Mouse (Mus musculus) inflammation-experienced regulatory T-cells, adult 6 months (primary cell): Measurements from ENCODE around the gene Olfr1281. TPM values are rescaled to one million over a fixed set of nuclear protein-coding genes. Genes with fewer than 3 reads are reported as not detected.
"Not testable (repeated sequence)": the region's sequence is repeated elsewhere in the genome, so short reads cannot be mapped to it uniquely, and the experiment has no call there.

Experiments
- ATAC-seq: one replicate; pipeline ENCODE4 v1.8.0; 2017
- polyA plus RNA-seq, 3 experiments: library from polyadenylated mRNA; unstranded; fragments of 100-300 nt; shearing (Covaris generic); gene quantifications; one replicate each; pipeline ENCODE4 v1.2.1; 2017

Olfr1281 gene
- polyA plus RNA-seq: not detected

GRCm38 (mm10) chr2:111326220-111326619, at the start of gene Olfr1281:
Gene Olfr1281 (plus strand): TSS chr2:111326520.
- ATAC-seq: no peak

GRCm38 (mm10) chr2:111289836-111290235, 36.5 kb upstream of the Olfr1281 start, which contains the start of gene Olfr1278:
Gene Olfr1278 (plus strand): TSS chr2:111290136.
- no peak for ATAC-seq

GRCm38 (mm10) chr2:111298541-111298940, 27.8 kb upstream of the Olfr1281 start:
- no peak for ATAC-seq

GRCm38 (mm10) chr2:111300374-111300773, 25.9 kb upstream of the Olfr1281 start, which contains the start of gene Olfr1279:
Gene Olfr1279 (plus strand): TSS chr2:111300635.
- ATAC-seq: no peak

GRCm38 (mm10) chr2:111313717-111314116, 12.6 kb upstream of the Olfr1281 start, which contains the start of gene Olfr1280:
Gene Olfr1280 (plus strand): TSS chr2:111314017.
- no peak for ATAC-seq

GRCm38 (mm10) chr2:111333721-111334120, 7.4 kb downstream of the Olfr1281 start:
- not testable (repeated sequence) for ATAC-seq

GRCm38 (mm10) chr2:111335976-111336375, 9.7 kb downstream of the Olfr1281 start, which contains the start of gene Olfr1282:
Gene Olfr1282 (minus strand): TSS chr2:111336076.
- ATAC-seq: no peak

- no peak for ATAC-seq
Observed at GRCm38 (mm10) chr2:111366490-111366889, 40.2 kb downstream of the Olfr1281 start, which contains the start of gene Olfr1283. Gene Olfr1283 (plus strand): TSS chr2:111366790.

GRCm38 (mm10) chr2:111375222-111375621, 48.9 kb downstream of the Olfr1281 start, which contains the start of gene Olfr1284:
Gene Olfr1284 (plus strand): TSS chr2:111375522.
- ATAC-seq: no peak

Other genes starting within 250 kb of the Olfr1281 start
- not detected for gene Gm13941, start 220.5 kb upstream of the Olfr1281 start, polyA plus RNA-seq
- not detected for gene Gm15130, start 173.6 kb upstream of the Olfr1281 start, polyA plus RNA-seq
- gene 4930430A15Rik, start 96.9 kb upstream of the Olfr1281 start, polyA plus RNA-seq: not detected
- not detected for gene Olfr1275, start 91.2 kb upstream of the Olfr1281 start, polyA plus RNA-seq
- gene Olfr1276, start 72.0 kb upstream of the Olfr1281 start, polyA plus RNA-seq: not detected
- gene Olfr1277, start 52.4 kb upstream of the Olfr1281 start, polyA plus RNA-seq: not detected
- gene Olfr1278, start 36.4 kb upstream of the Olfr1281 start, polyA plus RNA-seq: not detected
- not detected for gene Olfr1279, start 25.9 kb upstream of the Olfr1281 start, polyA plus RNA-seq
- not detected for gene Olfr1280, start 12.5 kb upstream of the Olfr1281 start, polyA plus RNA-seq
- not detected for gene Olfr1282, start 9.6 kb downstream of the Olfr1281 start, polyA plus RNA-seq
- not detected for gene Olfr1283, start 40.3 kb downstream of the Olfr1281 start, polyA plus RNA-seq
- not detected for gene Olfr1284, start 49.0 kb downstream of the Olfr1281 start, polyA plus RNA-seq
- gene Olfr1286, start 96.6 kb downstream of the Olfr1281 start, polyA plus RNA-seq: not detected
- not detected for gene Olfr1287, start 122.6 kb downstream of the Olfr1281 start, polyA plus RNA-seq
- gene Olfr1288, start 147.6 kb downstream of the Olfr1281 start, polyA plus RNA-seq: not detected
- not detected for gene Olfr1289, start 154.3 kb downstream of the Olfr1281 start, polyA plus RNA-seq
- gene Olfr1290, start 167.3 kb downstream of the Olfr1281 start, polyA plus RNA-seq: not detected
- gene Olfr1291-ps1, start 170.7 kb downstream of the Olfr1281 start, polyA plus RNA-seq: under 1 TPM in 1 of 3 experiments, not detected in 2; 0.07 TPM
- not detected for gene Olfr1293-ps, start 198.7 kb downstream of the Olfr1281 start, polyA plus RNA-seq
- gene Olfr1294, start 213.8 kb downstream of the Olfr1281 start, polyA plus RNA-seq: not detected
- not detected for gene Olfr1295, start 243.2 kb downstream of the Olfr1281 start, polyA plus RNA-seq